Mouse (Mus musculus) liver, adult 2 months (tissue): ENCODE measurements around the gene Aldh9a1.

Experiments used
- CTCF ChIP-seq: fragments of 200-500 bp; IDR thresholded peaks from 2 replicates; pipeline ENCODE4 v1.5.1; 2011; ENCODE audit warnings: low read depth, low read length, control low read depth
- POLR2A ChIP-seq: fragments of 200-500 bp; IDR thresholded peaks from 2 replicates; pipeline ENCODE4 v1.6.1; 2011; ENCODE audit warnings: low read length, control low read depth; ENCODE audit not compliant: insufficient read depth; ENCODE audit errors: extremely low read depth

GRCm38 (mm10) chr1:167414846-167415245, 65.1 kb downstream of the Aldh9a1 start:
- peak; percentile 76 for TF ChIP-seq CTCF
- TF ChIP-seq POLR2A, result no peak
